Mouse (Mus musculus): ENCODE data around the gene Rrp7a. TPM values are rescaled to one million over a fixed set of nuclear protein-coding genes. Genes with fewer than 3 reads are reported as not detected.

Rrp7a gene
- polyA plus RNA-seq, 1 experiment = 3.3 TPM

DNA sequence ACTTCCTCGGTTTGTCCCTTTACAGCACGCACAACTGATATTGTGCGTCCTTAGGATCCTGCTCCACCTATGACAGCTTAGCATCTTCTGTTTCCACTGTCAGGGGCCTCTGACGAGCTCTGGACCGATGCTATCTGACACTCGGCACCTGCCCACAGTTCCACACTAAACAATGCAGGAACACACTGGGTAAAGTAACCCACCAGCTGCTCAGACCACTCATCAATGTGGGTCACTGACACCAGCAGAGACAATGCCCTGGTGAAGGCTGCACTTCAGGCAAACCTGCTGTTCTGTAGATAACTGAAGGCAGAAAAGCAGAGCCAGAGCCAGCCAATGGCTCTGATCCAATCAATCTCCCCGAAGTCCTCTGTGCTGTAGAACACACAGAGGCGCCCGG is 4.0 kb upstream of the Rrp7a start:
- peaks cover 73% of the 10 kb centered on the region for H3K36me3 ChIP-seq (ENCODE audit: control insufficient read depth)

GRCm38 (mm10) chr15:83124625-83125024 is 2.0 kb upstream of the Rrp7a start:
- TF ChIP-seq GATA1 (IDR thresholded peaks at IDR 0.05; ENCODE audit: low read length) (no peak), TAL1 (IDR thresholded peaks at IDR 0.05; ENCODE audit: low read length) (no peak)
- Histone ChIP-seq H3K36me3 (ENCODE audit: control insufficient read depth) (peaks cover 60% of the 10 kb centered on the region), H3K27me3 (ENCODE audit: control insufficient read depth) (no peaks in the 10 kb centered on the region), H3K9me3 (ENCODE audit: control insufficient read depth, low read length) (no peaks in the 10 kb centered on the region), H3K4me3 (replicated peaks) (no peak overlapping the region), H3K4me1 (ENCODE audit: control insufficient read depth) (peaks cover 22% of the 10 kb centered on the region)

More for the DNA sequence above, 4.0 kb upstream of the Rrp7a start:
- TF ChIP-seq TAL1 (IDR thresholded peaks at IDR 0.05; ENCODE audit: low read length) = no peak
- TF ChIP-seq GATA1 (IDR thresholded peaks at IDR 0.05; ENCODE audit: low read length) = no peak
- H3K4me3 ChIP-seq (replicated peaks) = no peak overlapping the region
- H3K27me3 ChIP-seq (ENCODE audit: control insufficient read depth) = no peaks in the 10 kb centered on the region
- no peaks in the 10 kb centered on the region for H3K9me3 ChIP-seq (ENCODE audit: control insufficient read depth, low read length)
- peaks cover 14% of the 10 kb centered on the region for H3K4me1 ChIP-seq (ENCODE audit: control insufficient read depth)

GRCm38 (mm10) chr15:83121709-83122565 is 664 bp downstream of the Rrp7a start:
- Histone ChIP-seq H3K27me3 (ENCODE audit: control insufficient read depth) (no peaks in the 10 kb centered on the region), H3K9me3 (ENCODE audit: control insufficient read depth, low read length) (no peaks in the 10 kb centered on the region), H3K4me3 (replicated peaks) (peak overlapping the region; percentile 96), H3K4me1 (ENCODE audit: control insufficient read depth) (peaks cover 22% of the 10 kb centered on the region), H3K36me3 (ENCODE audit: control insufficient read depth) (peaks cover 60% of the 10 kb centered on the region)
- TF ChIP-seq TAL1 (IDR thresholded peaks at IDR 0.05; ENCODE audit: low read length) = no peak
- TF ChIP-seq GATA1 (IDR thresholded peaks at IDR 0.05; ENCODE audit: low read length) = no peak

DNA sequence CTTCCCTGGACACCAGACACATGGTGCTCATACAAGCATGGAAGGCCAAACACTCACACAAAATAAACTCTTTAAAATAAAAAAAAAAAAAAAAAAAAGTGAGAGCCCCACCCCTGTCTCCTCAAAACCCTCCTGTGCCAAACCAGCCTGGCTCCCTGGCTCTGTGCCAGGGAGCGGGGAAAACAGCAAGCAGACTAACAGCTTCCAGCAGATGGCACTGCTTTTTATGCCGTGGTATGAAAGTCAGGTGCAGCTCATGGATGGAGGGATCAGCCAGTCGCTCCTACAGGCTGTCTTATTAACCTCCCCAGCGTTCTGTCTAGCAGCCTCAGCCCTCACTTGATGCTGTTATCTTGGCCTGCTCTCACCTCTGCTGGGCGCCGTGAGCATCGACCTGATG is 4.2 kb downstream of the Rrp7a start:
- no peak for TF ChIP-seq TAL1 (IDR thresholded peaks at IDR 0.05; ENCODE audit: low read length)
- no peak for TF ChIP-seq GATA1 (IDR thresholded peaks at IDR 0.05; ENCODE audit: low read length)
- Histone ChIP-seq H3K4me1 (ENCODE audit: control insufficient read depth) (peaks cover 20% of the 10 kb centered on the region), H3K9me3 (ENCODE audit: control insufficient read depth, low read length) (no peaks in the 10 kb centered on the region), H3K27me3 (ENCODE audit: control insufficient read depth) (no peaks in the 10 kb centered on the region), H3K4me3 (replicated peaks) (no peak overlapping the region), H3K36me3 (ENCODE audit: control insufficient read depth) (peaks cover 64% of the 10 kb centered on the region)

- Histone ChIP-seq H3K4me1 (ENCODE audit: control insufficient read depth) (peaks cover 4% of the 10 kb centered on the region; the same call in 1 of the 2 replicates), H3K4me3 (replicated peaks) (no peak overlapping the region), H3K27me3 (ENCODE audit: control insufficient read depth) (no peaks in the 10 kb centered on the region), H3K9me3 (ENCODE audit: control insufficient read depth, low read length) (no peaks in the 10 kb centered on the region), H3K36me3 (ENCODE audit: control insufficient read depth) (peaks cover 62% of the 10 kb centered on the region)
- TF ChIP-seq TAL1 (IDR thresholded peaks at IDR 0.05; ENCODE audit: low read length) (no peak), GATA1 (IDR thresholded peaks at IDR 0.05; ENCODE audit: low read length) (no peak)
These were observed 7.5 kb downstream of the Rrp7a start for GRCm38 (mm10) chr15:83115071-83115470.

DNA sequence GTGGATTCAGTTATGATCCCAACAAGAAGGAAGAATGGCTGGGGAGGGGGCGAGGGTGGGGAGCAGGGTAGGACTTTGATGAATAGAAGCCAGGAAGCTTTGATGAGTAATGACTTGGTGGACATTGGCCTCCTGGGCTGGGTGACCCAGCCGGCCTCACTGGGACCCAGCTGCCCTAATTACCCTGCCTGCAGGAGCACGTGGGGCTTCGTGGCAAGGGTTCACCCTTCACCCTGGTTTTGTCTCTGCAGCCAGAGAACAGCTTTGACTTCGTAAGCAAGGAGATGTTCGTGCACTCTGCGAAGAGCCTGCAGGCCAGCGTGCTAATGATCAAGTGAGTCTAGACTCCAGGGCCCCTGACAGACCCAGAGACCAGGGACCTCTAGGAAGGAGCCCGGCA is 8.5 kb downstream of the Rrp7a start:
- no peaks in the 10 kb centered on the region for H3K9me3 ChIP-seq (ENCODE audit: control insufficient read depth, low read length)
- peaks cover 53% of the 10 kb centered on the region for H3K36me3 ChIP-seq (ENCODE audit: control insufficient read depth)
- H3K27me3 ChIP-seq (ENCODE audit: control insufficient read depth) = no peaks in the 10 kb centered on the region
- H3K4me3 ChIP-seq (replicated peaks) = no peak overlapping the region
- no peak for TF ChIP-seq GATA1 (IDR thresholded peaks at IDR 0.05; ENCODE audit: low read length)
- peaks cover 2% of the 10 kb centered on the region; the same call in 1 of the 2 replicates for H3K4me1 ChIP-seq (ENCODE audit: control insufficient read depth)

GRCm38 (mm10) chr15:83112898-83113297 is 9.7 kb downstream of the Rrp7a start:
- Histone ChIP-seq H3K9me3 (ENCODE audit: control insufficient read depth, low read length) (no peaks in the 10 kb centered on the region), H3K36me3 (ENCODE audit: control insufficient read depth) (peaks cover 41% of the 10 kb centered on the region), H3K4me3 (replicated peaks) (no peak overlapping the region), H3K4me1 (ENCODE audit: control insufficient read depth) (peaks cover 2% of the 10 kb centered on the region; the same call in 1 of the 2 replicates), H3K27me3 (ENCODE audit: control insufficient read depth) (no peaks in the 10 kb centered on the region)
- no peak for TF ChIP-seq GATA1 (IDR thresholded peaks at IDR 0.05; ENCODE audit: low read length)
- no peak for TF ChIP-seq TAL1 (IDR thresholded peaks at IDR 0.05; ENCODE audit: low read length)

DNA sequence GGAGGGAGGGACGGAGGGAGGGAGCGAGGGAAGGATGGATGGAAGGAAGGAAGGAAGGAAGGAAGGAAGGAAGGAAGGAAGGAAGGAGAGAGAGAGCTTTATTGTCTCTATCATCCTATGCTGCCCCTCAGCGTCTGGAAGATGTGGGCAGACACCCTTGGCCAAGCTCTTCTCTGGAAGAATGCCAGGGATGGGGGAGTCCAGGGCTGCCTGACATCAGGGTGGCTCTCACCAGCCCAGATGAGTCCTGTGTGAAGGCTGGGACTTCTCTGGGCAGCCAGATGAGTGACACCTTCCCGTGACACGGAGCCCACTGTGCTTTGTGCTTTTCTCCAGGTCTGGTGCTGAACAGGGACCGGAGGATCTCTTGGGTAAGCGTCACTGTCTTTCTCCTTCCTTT is 10.7 kb downstream of the Rrp7a start:
- peaks cover 30% of the 10 kb centered on the region for H3K36me3 ChIP-seq (ENCODE audit: control insufficient read depth)
- TF ChIP-seq GATA1 (IDR thresholded peaks at IDR 0.05; ENCODE audit: low read length) (no peak), TAL1 (IDR thresholded peaks at IDR 0.05; ENCODE audit: low read length) (no peak)
- no peaks in the 10 kb centered on the region for H3K27me3 ChIP-seq (ENCODE audit: control insufficient read depth)
- H3K4me1 ChIP-seq (ENCODE audit: control insufficient read depth) = peaks cover 2% of the 10 kb centered on the region; the same call in 1 of the 2 replicates
- no peak overlapping the region for H3K4me3 ChIP-seq (replicated peaks)
- no peaks in the 10 kb centered on the region for H3K9me3 ChIP-seq (ENCODE audit: control insufficient read depth, low read length)

GRCm38 (mm10) chr15:83111290-83111689 is 11.3 kb downstream of the Rrp7a start:
- H3K36me3 ChIP-seq (ENCODE audit: control insufficient read depth) = peaks cover 25% of the 10 kb centered on the region
- no peak overlapping the region for H3K4me3 ChIP-seq (replicated peaks)
- no peaks in the 10 kb centered on the region for H3K27me3 ChIP-seq (ENCODE audit: control insufficient read depth)
- no peaks in the 10 kb centered on the region for H3K9me3 ChIP-seq (ENCODE audit: control insufficient read depth, low read length)
- TF ChIP-seq TAL1 (IDR thresholded peaks at IDR 0.05; ENCODE audit: low read length) (no peak), GATA1 (IDR thresholded peaks at IDR 0.05; ENCODE audit: low read length) (no peak)
- H3K4me1 ChIP-seq (ENCODE audit: control insufficient read depth) = peaks cover 2% of the 10 kb centered on the region; the same call in 1 of the 2 replicates

Measured in erythroblast, embryonic 14.5 days (primary cell).